Mouse (Mus musculus): ENCODE results near the gene Rhebl1. TPM values are rescaled to one million over a fixed set of nuclear protein-coding genes. Genes with fewer than 3 reads are reported as not detected.

Rhebl1 gene
- total and polyA plus RNA-seq, 3 experiments = 11.1 to 25.1 (median 17.6) TPM

DNA sequence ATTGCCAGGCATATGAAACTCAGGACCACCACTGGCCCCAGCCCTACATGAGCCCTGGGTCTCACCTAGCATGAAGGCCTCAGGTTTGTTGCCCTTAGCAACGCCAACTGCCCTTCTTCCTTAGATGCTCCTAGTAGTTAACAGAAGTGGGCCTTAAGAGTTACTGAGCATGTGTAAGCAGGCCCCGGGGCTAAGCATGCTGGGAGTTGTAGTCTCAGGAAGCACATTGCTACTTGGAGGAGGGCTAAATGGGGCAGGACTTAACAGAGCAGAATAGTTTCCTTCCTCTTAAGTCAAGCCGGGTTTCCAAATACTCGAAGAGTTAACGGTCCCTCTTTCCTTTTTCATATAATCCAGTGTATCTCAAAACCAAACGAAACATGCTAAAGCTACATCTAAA is 27.0 kb downstream of the Rhebl1 start:
- no peak overlapping the region for H3K27ac ChIP-seq (ENCODE audit: insufficient read depth, low read depth)
- H3K27me3 ChIP-seq (replicated peaks) = no peaks in the 10 kb centered on the region
- H3K4me1 ChIP-seq (ENCODE audit: control insufficient read depth in 1 of 2, insufficient read depth in 2 of 2) = peaks cover 6 to 30% of the 10 kb centered on the region in 2 experiments; a peak in 2 of 4 replicates
- H3K9ac ChIP-seq (ENCODE audit: insufficient read depth, low read depth) = peak overlapping the region; percentile 82; the same call in 1 of the 2 replicates
- peaks cover 64% of the 10 kb centered on the region for H3K79me2 ChIP-seq (replicated peaks; ENCODE audit: control insufficient read depth, extremely low read depth, insufficient read depth, poor library complexity, severe bottlenecking)
- TF ChIP-seq USF2 (conservative IDR thresholded peaks at IDR 0.05; ENCODE audit: low read depth, low read length) (no peak), UBTF (IDR thresholded peaks at IDR 0.05; ENCODE audit: low read depth, low read length) (no peak), RAD21 (IDR thresholded peaks at IDR 0.05; ENCODE audit: low read depth, low read length) (no peak), ZC3H11A (IDR thresholded peaks at IDR 0.05; ENCODE audit: low read depth, low read length) (no peak), MEF2A (IDR thresholded peaks at IDR 0.05; ENCODE audit: borderline replicate concordance, low read depth, low read length) (no peak), JUN (IDR thresholded peaks at IDR 0.05; ENCODE audit: insufficient read depth, low read depth, low read length) (no peak), E2F4 (IDR thresholded peaks at IDR 0.05; ENCODE audit: insufficient replicate concordance, low read depth, low read length) (no peak), NELFE (IDR thresholded peaks at IDR 0.05; ENCODE audit: low read depth, low read length) (no peak), CTCF (conservative IDR thresholded peaks at IDR 0.05 in 1 of 2, IDR thresholded peaks at IDR 0.05 in 1 of 2; ENCODE audit: low read depth in 2 of 2, low read length in 2 of 2) (no peak), EP300 (IDR thresholded peaks at IDR 0.05; ENCODE audit: low read length) (no peak), NRF1 (IDR thresholded peaks at IDR 0.05; ENCODE audit: low read depth, low read length) (peak; percentile 91), ZNF384 (IDR thresholded peaks at IDR 0.05; ENCODE audit: low read depth, low read length) (no peak), ZMIZ1 (IDR thresholded peaks at IDR 0.05; ENCODE audit: low read depth, low read length) (no peak), MYC (IDR thresholded peaks at IDR 0.05; ENCODE audit: low read depth, low read length) (peak; percentile 84), RCOR1 (conservative IDR thresholded peaks at IDR 0.05; ENCODE audit: low read depth, low read length) (no peak), SIN3A (IDR thresholded peaks at IDR 0.05; ENCODE audit: low read length) (peak; percentile 34; the same call in 1 of the 2 replicates), ETS1 (conservative IDR thresholded peaks at IDR 0.05; ENCODE audit: low read depth, low read length) (no peak), POLR2AphosphoS2 (IDR thresholded peaks at IDR 0.05; ENCODE audit: low read depth, low read length) (no peak), BHLHE40 (IDR thresholded peaks at IDR 0.05; ENCODE audit: low read depth, low read length) (no peak), SMC3 (IDR thresholded peaks at IDR 0.05; ENCODE audit: low read depth, low read length) (no peak), MAX (IDR thresholded peaks at IDR 0.05; ENCODE audit: low read length) (no peak), MXI1 (IDR thresholded peaks at IDR 0.05; ENCODE audit: low read depth, low read length) (peak; percentile 49; the same call in 1 of the 2 replicates), MAFK (IDR thresholded peaks at IDR 0.05; ENCODE audit: insufficient replicate concordance, low read length) (no peak), CHD1 (IDR thresholded peaks at IDR 0.05; ENCODE audit: low read depth, low read length) (no peak), IRF4 (IDR thresholded peaks at IDR 0.05; ENCODE audit: low read depth, low read length) (no peak), PAX5 (IDR thresholded peaks at IDR 0.05; ENCODE audit: low read length) (no peak), USF1 (IDR thresholded peaks at IDR 0.05; ENCODE audit: low read depth, low read length) (no peak), CHD2 (IDR thresholded peaks at IDR 0.05; ENCODE audit: low read length) (no peak), ELF1 (IDR thresholded peaks at IDR 0.05; ENCODE audit: low read depth, low read length) (peak; percentile 90), POLR2A (IDR thresholded peaks at IDR 0.05; ENCODE audit: low read depth, low read length) (peak; percentile 23; the same call in 1 of the 2 replicates), MAZ (IDR thresholded peaks at IDR 0.05; ENCODE audit: low read depth, low read length) (no peak), JUND (conservative IDR thresholded peaks at IDR 0.05; ENCODE audit: low read depth, low read length) (no peak), TBP (conservative IDR thresholded peaks at IDR 0.05; ENCODE audit: low read depth, low read length) (peak; percentile 49; the same call in 1 of the 2 replicates), GABPA (IDR thresholded peaks at IDR 0.05; ENCODE audit: insufficient replicate concordance, low read depth, low read length) (peak; percentile 32; the same call in 1 of the 2 replicates), KAT2A (IDR thresholded peaks at IDR 0.05; ENCODE audit: insufficient replicate concordance, low read length) (peak; percentile 93; the same call in 1 of the 2 replicates), HCFC1 (IDR thresholded peaks at IDR 0.05; ENCODE audit: low read depth, low read length) (peak; percentile 99)
- peaks cover 44 to 52% of the 10 kb centered on the region in 2 experiments for H3K36me3 ChIP-seq (replicated peaks in 1 of 2; ENCODE audit: control insufficient read depth in 1 of 2, insufficient read depth in 1 of 2, low read length in 1 of 2)
- H3K4me2 ChIP-seq (ENCODE audit: insufficient read depth, low read depth, poor library complexity, severe bottlenecking) = peak overlapping the region; percentile 97
- in situ Hi-C loops (cut with MboI; ENCODE audit: low pct_ligation_motif_present, low pct_unique_long_range_greater_than_20kb, low sequenced_read_pairs) (loop anchor here (5.0 kb wide), 1 partner anchor 35 kb away; the partner anchor contains the start of gene Prkag1), dilution Hi-C loops (cut with MboI; ENCODE audit: extremely low pct_ligation_motif_present, extremely low pct_unique_long_range_greater_than_20kb, low sequenced_read_pairs) (no loop called here)
- DNase-seq (ENCODE audit: extremely low read depth) = peak; percentile 88
- peak overlapping the region; percentile 40 to 94 (median 86) for H3K4me3 ChIP-seq (replicated peaks in 1 of 3; ENCODE audit: low read depth in 2 of 3, low read length in 2 of 3, poor library complexity in 1 of 3)
- H3K9me3 ChIP-seq (replicated peaks; ENCODE audit: low read length) = no peaks in the 10 kb centered on the region
